Mouse (Mus musculus) C2C12 (cell line): ENCODE results near the gene Casp12. TPM values are rescaled to one million over a fixed set of nuclear protein-coding genes. Genes with fewer than 3 reads are reported as not detected.
A peak's percentile ranks its signal among the peaks of the same experiment; 100 is the strongest.

ENCODE experiments used
- H3K27me3 ChIP-seq: one replicate; pipeline ENCODE4 v1.6.1; 2011; ENCODE audit not compliant: control insufficient read depth, insufficient read depth, insufficient read length
- H3K36me3 ChIP-seq: one replicate; pipeline ENCODE4 v1.6.1; 2011; ENCODE audit not compliant: control insufficient read depth, insufficient read depth
- H3K4me3 ChIP-seq: one replicate; pipeline ENCODE4 v1.5.1; 2011; ENCODE audit warnings: mild to moderate bottlenecking, control low read depth; ENCODE audit not compliant: poor library complexity, insufficient read depth, severe bottlenecking
- H3K79me2 ChIP-seq: one replicate; pipeline ENCODE4 v1.6.1; 2011; ENCODE audit not compliant: control insufficient read depth, insufficient read depth
- H3K79me3 ChIP-seq: one replicate; pipeline ENCODE4 v1.6.1; 2011; ENCODE audit warnings: low read depth, control low read depth
- H3ac ChIP-seq: one replicate; pipeline ENCODE3; 2011; ENCODE audit warnings: low read depth; ENCODE audit not compliant: control insufficient read depth, insufficient read length
- CEBPB ChIP-seq: IDR thresholded peaks from one replicate; pipeline ENCODE4 v1.6.1; 2011; ENCODE audit warnings: low read depth, mild to moderate bottlenecking, control low read depth, moderate library complexity
- CTCF ChIP-seq: IDR thresholded peaks from one replicate; pipeline ENCODE4 v1.5.1; 2011; ENCODE audit not compliant: control insufficient read depth, insufficient read depth, insufficient read length
- FOSL1 ChIP-seq: IDR thresholded peaks from one replicate; pipeline ENCODE4 v1.8.0; 2011; ENCODE audit warnings: mild to moderate bottlenecking, low read length; ENCODE audit not compliant: poor library complexity, insufficient read depth, severe bottlenecking
- MAX ChIP-seq: IDR thresholded peaks from one replicate; pipeline ENCODE4 v1.6.1; 2011; ENCODE audit warnings: mild to moderate bottlenecking, control low read depth
- MYOD1 ChIP-seq: IDR thresholded peaks from one replicate; pipeline ENCODE4 v1.6.1; 2011; ENCODE audit warnings: low read depth; ENCODE audit not compliant: control insufficient read depth, insufficient read length
- MYOG ChIP-seq: IDR thresholded peaks from one replicate; pipeline ENCODE4 v1.6.1; 2011; ENCODE audit not compliant: control insufficient read depth, insufficient read length; ENCODE audit errors: extremely low read depth
- USF1 ChIP-seq: IDR thresholded peaks from one replicate; pipeline ENCODE4 v1.6.1; 2011; ENCODE audit warnings: low read depth, mild to moderate bottlenecking, control low read depth, moderate library complexity
- long read RNA-seq, 2 experiments: library from polyadenylated mRNA; unstranded; transcript quantifications; one replicate each; pipeline ENCODE4 v2.0.0; 2019 to 2020
- polyA plus RNA-seq: library from polyadenylated mRNA; unstranded; fragments of >200 nt; fragmentation: generic; extraction: Trizol; gene quantifications from one replicate; pipeline ENCODE4 v1.2.1, GENCODE M21; 2012; ENCODE audit warnings: missing spikeins

The Casp12 gene
- 3.0 TPM for polyA plus RNA-seq
- long read RNA-seq, experiment 1, transcript Casp12-201 (11 exons, 2,649 nt), result major isoform, 23 of 32 reads
- long read RNA-seq, experiment 1, partial matches to known transcripts, result 3 of 32 reads
- long read RNA-seq, experiment 1, other reads (novel, unspliced or antisense), result 6 of 32 reads
- long read RNA-seq, experiment 2, transcript Casp12-201 (11 exons, 2,649 nt), result major isoform, 15 of 16 reads
- long read RNA-seq, experiment 2, partial matches to known transcripts, result 0 of 16 reads
- long read RNA-seq, experiment 2, other reads (novel, unspliced or antisense), result 1 of 16 reads

DNA sequence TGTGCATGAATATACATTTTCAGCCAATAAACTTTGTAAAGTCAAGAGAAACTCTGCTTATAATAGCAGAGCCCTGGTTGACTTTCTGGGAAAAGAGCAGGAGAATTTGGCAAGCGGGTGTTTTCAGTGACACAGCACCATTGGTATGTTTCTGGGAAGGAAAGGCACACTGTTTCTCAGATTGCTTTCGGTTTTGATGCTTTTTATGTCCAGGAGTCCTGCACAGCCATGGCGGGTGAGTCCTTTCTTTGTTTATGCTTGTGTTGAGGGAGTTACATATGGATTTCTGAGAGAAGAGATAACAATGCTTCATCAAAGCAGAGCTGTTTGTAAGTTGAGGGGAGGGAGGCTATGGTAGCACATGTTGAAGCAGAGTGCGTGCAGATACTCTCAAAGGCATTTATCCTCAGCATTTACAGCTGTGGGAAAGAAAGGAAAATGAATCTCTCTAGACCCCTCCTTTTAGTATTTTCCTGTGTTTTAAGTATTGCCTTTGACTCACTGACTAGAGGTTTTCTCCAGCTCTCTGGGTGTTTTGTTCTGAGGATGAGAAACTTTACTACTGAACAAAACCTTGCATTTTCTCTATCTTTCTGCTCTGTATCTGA is at the start of gene Casp12:
Gene Casp12 (plus strand): TSS at position 140 of the 608 bp plus-strand sequence.
- Histone ChIP-seq H3K79me2 (no peaks in the 10 kb centered on the region), H3K27me3 (no peaks in the 10 kb centered on the region), H3K79me3 (no peaks in the 10 kb centered on the region), H3K4me3 (peak within 1 kb of the TSS; percentile 28), H3ac (peak within 1 kb of the TSS; percentile 49), H3K36me3 (no peaks in the 10 kb centered on the region)
- TF ChIP-seq MAX (no peak), MYOD1 (no peak), FOSL1 (no peak), CEBPB (no peak), CTCF (no peak), USF1 (no peak), MYOG (no peak)

DNA sequence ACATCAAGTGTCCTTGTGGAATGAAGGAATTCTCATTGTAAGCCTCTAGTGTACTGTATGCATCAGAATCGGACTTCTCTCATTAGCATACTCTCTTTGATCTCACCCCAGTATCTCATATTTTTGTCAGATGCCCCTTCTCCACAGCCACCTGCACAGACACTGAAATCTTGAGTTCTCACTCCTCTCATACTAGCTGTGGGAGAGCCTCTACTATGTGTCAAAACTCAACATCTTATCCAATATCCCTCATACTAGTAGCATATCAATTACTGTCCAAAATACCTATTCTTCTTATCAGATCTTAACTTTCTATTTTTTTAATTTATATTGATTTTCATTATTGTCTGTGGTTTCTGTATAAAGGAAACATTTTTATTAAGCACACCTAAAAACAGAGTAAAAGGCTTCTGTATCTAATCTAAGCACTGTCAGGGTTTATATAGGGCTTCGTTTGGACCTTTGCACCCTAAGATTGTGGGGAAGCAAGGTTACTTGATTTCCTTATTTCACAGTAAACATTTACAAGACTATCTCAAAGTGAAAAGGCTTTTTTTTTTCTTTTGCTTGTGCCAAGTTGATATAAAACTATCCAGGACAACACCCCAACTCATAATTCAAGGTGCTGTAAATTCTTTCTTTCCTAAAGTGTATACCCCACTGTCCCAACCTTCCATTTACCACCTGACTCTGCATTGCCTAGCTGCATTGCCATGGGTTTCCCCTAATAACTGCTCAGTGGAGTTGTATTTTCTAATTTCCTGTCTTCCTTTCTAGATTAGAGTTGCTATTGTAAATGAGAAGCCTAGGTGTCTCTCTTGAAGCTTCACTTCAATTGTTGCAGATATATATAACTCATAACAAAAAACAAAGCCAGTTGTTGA is 48.6 kb upstream of the Casp12 start:
- H3K4me3 ChIP-seq, result no peak overlapping the region
- no peaks in the 10 kb centered on the region for H3K36me3 ChIP-seq

DNA sequence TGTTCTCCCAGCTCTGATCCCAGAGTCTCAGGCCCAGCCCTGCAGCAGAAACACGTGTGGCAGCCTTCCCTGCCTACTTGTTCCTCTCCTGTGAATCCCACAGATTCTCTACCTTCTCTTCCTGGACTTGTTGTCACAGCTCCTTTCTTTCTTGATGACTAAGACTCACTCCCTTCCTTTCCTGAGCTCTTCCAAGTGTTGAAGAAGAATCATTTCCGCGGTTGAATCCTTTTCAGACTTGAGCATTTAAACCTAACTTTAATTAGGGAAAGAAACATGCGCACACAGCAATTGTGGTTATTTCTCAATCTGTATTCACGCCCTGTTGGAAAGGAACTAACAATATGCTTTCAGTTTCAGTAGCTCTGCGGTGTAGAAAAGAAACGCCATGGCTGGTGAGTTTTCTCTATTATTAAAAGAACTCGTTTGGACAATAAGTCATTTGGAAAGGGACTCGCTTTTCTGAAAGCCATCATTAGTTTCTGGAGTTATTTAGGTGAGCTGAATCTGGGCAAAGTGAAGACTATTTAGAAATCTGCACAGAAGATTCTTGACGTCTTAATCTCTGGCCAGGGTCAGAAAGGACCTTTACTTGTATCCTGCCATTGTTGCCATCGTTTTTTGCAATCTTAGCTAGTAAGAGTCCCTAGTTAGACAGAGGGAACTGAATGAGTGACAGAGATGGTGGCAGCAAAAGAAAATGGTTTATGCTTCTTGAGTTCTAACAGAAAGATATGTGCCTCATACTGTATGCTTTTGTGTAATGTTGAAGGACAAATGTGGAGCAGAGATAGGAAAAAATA is 46.7 kb upstream of the Casp12 start, which contains the start of gene Casp1:
Gene Casp1 (plus strand): TSS at position 189 of the 803 bp plus-strand sequence.
- no peaks in the 10 kb centered on the region for H3K79me3 ChIP-seq
- TF ChIP-seq CEBPB (no peak), FOSL1 (no peak), MYOD1 (no peak), MYOG (no peak), MAX (no peak), USF1 (no peak), CTCF (no peak)
- H3ac ChIP-seq, result no peak within 1 kb of the TSS
- H3K27me3 ChIP-seq, result no peaks in the 10 kb centered on the region
- H3K79me2 ChIP-seq, result no peaks in the 10 kb centered on the region
- no peaks in the 10 kb centered on the region for H3K36me3 ChIP-seq
- H3K4me3 ChIP-seq, result no peak within 1 kb of the TSS

More for the DNA sequence above, 48.6 kb upstream of the Casp12 start:
- H3K79me2 ChIP-seq, result no peaks in the 10 kb centered on the region
- no peak overlapping the region for H3ac ChIP-seq
- TF ChIP-seq USF1, result no peak
- TF ChIP-seq MAX, result no peak
- no peak for TF ChIP-seq CTCF
- TF ChIP-seq MYOD1, result no peak
- no peak for TF ChIP-seq CEBPB
- TF ChIP-seq FOSL1, result no peak
- TF ChIP-seq MYOG, result no peak
- H3K27me3 ChIP-seq, result no peaks in the 10 kb centered on the region
- H3K79me3 ChIP-seq, result no peaks in the 10 kb centered on the region

DNA sequence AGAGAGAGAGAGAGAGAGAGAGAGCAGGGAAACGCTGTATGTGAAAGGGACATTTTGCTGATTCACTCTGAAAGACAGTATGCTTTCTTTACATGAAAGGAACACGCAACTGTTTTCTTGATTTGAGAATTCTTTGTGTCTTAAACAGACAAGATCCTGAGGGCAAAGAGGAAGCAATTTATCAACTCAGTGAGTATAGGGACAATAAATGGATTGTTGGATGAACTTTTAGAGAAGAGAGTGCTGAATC is 46.2 kb upstream of the Casp12 start:
- no peak overlapping the region for H3K4me3 ChIP-seq
- no peaks in the 10 kb centered on the region for H3K36me3 ChIP-seq
- no peaks in the 10 kb centered on the region for H3K27me3 ChIP-seq

More for the DNA sequence above, 46.2 kb upstream of the Casp12 start:
- no peak for TF ChIP-seq CTCF
- no peak for TF ChIP-seq USF1
- TF ChIP-seq MYOG, result no peak
- no peak for TF ChIP-seq FOSL1
- TF ChIP-seq MYOD1, result no peak
- TF ChIP-seq MAX, result no peak
- no peak for TF ChIP-seq CEBPB
- H3K79me2 ChIP-seq, result no peaks in the 10 kb centered on the region
- H3ac ChIP-seq, result no peak overlapping the region
- no peaks in the 10 kb centered on the region for H3K79me3 ChIP-seq
